Mouse (Mus musculus) kidney, postnatal 36 days (tissue): ENCODE measurements around the gene Lpgat1.

ENCODE experiments used
- DNase-seq, 2 experiments: peaks; one replicate each; pipeline ENCODE4 v3.0.0; 2021 to 2022; ENCODE audit warnings: mixed read lengths in 2 of 2

The Lpgat1 gene

GRCm38 (mm10) chr1:191736425-191736824 is 18.8 kb downstream of the Lpgat1 start:
- no peak for DNase-seq

GRCm38 (mm10) chr1:191737871-191738270 is 20.2 kb downstream of the Lpgat1 start:
- no peak for DNase-seq

DNA sequence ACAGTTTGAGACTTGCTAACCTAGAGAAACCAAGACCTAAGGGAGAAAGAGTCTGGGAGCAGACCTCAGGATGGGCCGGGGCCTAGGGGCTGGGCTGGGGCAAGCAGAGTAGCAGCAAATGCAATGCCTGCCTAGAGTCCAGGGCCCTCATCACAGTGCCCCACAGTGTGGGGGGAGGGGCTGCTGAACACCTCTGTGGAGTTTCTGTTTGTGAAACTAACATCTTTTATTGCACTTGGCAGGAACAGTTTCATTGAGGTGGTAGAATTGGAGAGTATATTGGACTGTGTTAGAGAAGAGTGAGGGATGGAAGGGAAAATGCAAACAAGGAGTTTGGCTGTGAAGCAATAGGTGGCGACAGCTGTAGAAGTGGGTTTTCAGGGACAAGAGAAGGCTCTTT is 21.1 kb downstream of the Lpgat1 start:
- DNase-seq, result peak in 1 of 2 experiments; percentile 30

DNA sequence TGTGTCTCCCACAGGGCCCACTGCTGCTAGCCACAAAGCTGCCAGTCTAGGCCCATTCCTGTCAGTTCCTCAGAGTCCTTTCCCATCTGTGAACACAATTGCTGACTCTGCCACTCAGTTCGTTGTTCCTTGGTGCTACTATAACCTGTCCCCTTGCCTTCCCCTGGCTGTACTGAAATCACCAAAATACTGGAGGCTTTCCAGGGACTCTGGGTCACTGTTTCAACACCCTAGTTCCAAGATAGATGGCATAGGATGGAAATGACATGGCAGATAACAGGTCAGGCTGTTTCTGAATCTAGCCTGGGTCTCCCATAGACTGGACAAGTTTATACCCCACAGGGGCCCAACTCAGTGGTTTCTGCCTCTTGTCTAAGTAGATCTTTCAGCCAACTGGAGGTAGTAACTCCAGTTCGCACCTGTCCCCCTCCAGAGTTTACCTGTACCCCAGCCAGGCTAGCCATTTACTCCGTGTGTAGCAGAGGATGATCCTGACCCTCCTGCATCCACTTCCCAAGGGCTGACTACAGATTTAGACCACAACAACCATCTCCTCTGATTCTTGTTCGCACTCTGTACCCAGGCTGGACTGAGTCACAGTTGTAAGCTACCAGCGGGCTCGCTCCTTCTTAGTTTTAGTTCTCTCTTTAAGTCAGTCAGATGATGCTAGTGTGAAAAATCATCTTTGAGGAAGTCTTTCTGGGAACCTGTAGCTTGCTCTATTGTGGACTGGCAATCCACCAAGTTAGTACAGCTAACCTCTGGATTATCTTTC is 23.1 kb downstream of the Lpgat1 start:
- peak in 1 of 2 experiments; percentile 14 for DNase-seq

DNA sequence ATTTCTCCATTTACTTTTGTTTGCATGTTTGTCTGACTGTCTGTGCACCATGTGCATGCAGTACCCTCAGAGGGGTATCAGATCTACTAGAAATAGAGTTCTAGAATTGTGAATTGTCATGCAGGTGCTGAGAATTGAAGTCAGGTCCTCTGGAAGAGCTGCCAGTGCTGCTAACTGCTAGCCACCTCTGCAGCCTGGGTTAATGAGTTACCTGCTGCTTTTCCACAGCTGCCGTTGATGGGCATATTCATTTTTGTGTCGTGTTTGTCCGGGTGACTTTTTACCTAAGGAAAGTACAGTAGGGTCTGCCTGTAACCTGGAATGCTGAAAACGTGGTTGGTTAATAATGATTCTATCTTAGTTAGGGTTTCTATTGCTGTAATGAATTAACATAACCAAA is 24.0 kb downstream of the Lpgat1 start:
- peak; percentile 39 to 51 for DNase-seq

GRCm38 (mm10) chr1:191748431-191748830 is 30.8 kb downstream of the Lpgat1 start:
- DNase-seq, result no peak

- no peak for DNase-seq
Measured at GRCm38 (mm10) chr1:191756520-191757199, 39.0 kb downstream of the Lpgat1 start.

DNA sequence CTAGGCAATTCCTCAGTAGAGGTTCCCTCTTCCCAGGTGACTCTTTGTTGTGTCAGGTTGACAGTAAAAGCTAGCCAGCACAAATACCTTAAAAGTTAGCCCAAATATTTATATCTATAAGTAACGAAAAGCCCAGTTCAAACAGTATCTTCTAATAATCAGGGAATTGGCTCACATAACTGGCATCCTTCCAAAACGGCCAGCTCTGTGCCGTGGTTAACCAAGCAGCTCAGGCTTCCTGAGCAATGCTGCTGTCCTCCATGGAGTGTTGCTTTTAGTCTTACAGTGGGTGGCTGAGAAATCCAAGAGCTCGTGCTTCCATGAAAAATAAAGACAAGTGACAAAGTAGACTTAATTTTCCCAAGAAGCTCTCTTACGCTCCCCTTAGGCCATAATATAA is 56.5 kb downstream of the Lpgat1 start:
- DNase-seq, result peak in 1 of 2 experiments; percentile 47

GRCm38 (mm10) chr1:191775116-191775515 is 57.5 kb downstream of the Lpgat1 start:
- no peak for DNase-seq

DNA sequence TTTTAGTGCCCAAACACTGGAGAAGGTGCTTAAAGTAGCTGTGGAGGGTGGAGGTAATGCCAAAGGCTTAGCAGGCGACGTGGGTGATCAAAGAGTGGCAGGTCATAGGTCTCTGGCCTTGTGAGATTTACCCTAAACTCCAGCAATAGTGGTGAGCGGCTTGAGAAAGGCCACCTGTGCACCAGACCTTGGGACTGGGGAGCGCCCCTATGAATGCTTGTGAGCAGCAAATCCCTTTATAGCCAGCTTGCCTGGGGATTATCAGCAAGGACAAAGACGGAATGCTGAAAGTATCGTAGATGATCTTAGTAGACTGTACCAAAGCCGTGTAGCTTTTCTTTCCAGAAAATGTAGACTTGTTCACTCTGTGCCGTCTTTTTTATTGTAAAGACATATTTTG is 59.9 kb downstream of the Lpgat1 start:
- no peak for DNase-seq

DNA sequence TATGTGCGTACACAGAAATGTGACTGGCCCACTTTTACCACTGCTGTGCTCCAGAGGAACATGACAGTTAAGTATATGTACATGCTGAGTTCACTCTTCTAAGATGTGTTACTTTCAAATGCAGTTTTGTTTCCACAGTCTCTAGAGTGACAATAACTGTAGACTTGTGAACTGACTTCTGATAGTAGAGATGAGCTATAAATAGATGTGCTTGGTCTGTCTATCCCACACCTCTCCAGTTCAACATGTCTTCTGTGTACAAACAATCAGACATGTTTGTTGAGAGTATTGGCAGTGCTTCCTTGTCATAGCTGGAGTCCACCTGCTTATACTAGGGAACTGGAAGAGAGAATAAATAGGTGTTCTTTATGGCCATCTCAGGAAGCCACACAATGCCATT is 62.8 kb downstream of the Lpgat1 start:
- no peak for DNase-seq

DNA sequence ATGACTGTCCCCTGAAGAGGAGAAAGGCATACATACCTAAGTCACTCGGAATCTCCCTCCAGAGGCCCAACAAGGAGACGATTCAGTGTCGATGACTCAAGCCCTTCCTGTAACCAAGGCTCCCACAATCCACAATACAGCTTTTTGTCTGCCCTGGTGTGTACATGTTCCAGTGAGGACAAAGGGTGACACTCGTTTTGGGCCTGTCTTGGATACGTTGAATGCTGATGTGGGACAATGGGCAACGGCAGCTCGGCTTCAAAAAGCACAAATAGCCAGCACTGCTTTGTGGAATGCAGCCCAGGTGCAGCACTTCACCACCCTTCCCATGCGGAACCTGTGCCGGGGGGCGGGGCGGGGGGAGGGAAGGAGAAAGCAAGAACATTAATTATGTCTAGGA is 67.5 kb downstream of the Lpgat1 start:
- no peak for DNase-seq

DNA sequence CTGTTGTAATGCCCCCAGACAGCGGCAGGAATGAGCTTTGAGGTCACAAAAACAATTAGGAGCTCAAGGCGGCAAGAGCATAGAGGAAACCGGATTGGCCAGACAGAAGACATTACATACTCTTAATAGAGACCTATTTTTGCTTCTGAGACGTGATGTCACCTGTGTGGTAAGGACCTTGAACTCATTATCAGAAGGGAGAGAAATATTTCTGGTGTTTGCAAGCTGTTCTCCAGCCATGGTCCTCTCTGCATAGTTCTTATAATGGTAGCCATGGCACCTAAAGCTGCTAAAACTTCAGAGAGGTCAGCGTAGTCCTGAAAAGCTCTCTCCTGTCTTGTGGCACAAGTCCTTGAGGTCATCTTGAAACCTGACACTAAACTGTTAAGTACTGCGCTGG is 68.6 kb downstream of the Lpgat1 start:
- no peak for DNase-seq

DNA sequence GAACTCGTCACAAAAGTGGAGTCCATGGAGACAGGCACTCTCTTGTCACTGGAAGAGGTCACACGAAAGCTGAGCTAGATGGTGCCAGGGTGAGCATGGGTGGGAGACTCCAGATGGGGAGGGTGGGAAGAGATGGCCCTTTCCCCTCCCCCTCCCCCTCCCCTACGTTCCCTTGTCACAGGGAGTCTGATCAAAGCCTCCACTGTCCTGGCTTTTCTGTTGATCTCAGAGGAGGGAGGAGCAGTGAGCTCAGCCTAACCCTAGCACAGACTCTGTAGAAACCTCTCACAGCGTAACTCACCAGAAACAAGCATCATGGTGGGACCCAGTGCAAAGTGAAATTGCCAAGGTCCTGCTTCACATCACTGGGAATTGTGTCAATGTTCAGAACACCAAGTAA is 69.7 kb downstream of the Lpgat1 start:
- no peak for DNase-seq

- DNase-seq, result peak; percentile 52 to 72
Measured at GRCm38 (mm10) chr1:191792991-191793390, 75.4 kb downstream of the Lpgat1 start.

DNA sequence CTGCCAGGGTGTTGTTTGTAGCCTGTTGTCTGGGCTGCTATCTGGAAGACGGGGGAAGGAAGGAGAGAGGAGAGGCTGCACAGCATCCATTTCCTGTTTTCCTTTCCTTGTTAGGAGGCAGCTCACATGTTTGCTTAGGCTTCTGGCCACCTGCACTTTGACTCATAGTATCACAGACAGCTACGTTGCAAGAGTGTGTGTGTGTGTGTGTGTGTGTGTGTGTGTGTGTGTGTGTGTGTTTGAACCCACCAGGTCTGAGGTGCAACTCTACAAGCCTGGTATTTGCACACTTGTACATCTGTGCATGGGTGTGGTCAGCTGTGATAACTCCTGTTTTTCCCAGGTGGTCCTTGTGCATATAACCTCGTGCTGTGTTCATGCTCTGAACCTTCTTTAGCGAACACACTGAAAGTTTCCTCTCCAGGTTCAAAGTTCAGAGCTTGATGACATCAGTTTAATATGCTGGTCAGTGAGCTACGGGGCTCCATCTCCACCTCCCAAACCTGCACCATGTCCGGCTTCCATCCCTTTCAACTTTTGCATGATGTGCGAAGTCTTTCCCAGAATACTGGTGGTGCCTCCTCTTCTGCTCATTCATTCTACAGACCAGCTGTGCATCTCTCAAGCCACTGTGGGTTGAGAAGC is 76.4 kb downstream of the Lpgat1 start:
- peak; percentile 29 to 55 for DNase-seq

GRCm38 (mm10) chr1:191796238-191796896 is 78.7 kb downstream of the Lpgat1 start:
- DNase-seq, result no peak

GRCm38 (mm10) chr1:191802093-191802819 is 84.6 kb downstream of the Lpgat1 start:
- peak in 1 of 2 experiments; percentile 10 for DNase-seq

GRCm38 (mm10) chr1:191802820-191803655 is 85.4 kb downstream of the Lpgat1 start:
- DNase-seq, result no peak

GRCm38 (mm10) chr1:191804747-191805146 is 87.1 kb downstream of the Lpgat1 start:
- DNase-seq, result no peak

DNA sequence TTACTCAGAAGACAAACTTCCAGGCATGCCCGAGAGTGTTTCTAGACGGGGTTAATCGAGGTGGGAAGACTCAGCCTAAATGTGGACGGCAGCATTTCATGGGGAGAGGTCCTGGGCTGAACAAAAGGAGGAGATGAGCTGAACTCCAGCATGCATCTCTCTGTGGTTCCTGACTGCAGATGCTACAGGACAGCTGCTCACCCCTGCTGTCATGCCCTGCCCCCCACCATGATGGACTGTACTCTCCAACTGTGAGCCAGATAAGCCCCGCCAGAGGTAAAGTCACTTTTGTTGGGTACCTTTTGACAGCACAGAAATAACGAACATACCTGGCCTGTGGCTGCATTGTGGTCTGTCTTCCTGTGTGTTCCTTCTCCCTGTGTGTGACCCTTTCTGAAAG is 88.2 kb downstream of the Lpgat1 start:
- no peak for DNase-seq

DNA sequence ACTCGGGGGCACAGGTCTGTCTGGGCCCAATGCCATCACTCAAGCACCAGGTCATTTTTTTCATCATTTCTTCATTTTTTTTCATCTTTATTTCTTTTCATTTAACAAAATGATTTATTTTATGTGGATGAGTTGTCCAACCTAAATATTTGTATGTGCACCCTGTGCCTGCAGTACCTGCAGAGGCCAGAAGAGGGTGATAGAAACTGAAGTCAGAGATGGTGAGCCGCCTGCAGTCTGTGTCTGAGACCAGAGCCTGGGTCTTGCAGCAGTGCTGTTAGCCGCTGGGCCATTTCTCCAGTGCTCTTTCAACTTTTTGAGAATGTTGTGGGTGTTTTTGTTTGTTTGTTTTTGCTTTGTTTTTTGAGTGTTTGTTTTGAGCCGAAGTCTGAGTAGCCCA is 89.1 kb downstream of the Lpgat1 start:
- no peak for DNase-seq
